Mouse (Mus musculus) thymus, adult 2 months (tissue): ENCODE measurements around the gene Atp10a.

Experiments
- CTCF ChIP-seq: fragments of 200-500 bp; IDR thresholded peaks from 2 replicates; pipeline ENCODE4 v1.5.1; 2012; ENCODE audit warnings: mild to moderate bottlenecking, control low read depth, low read length, moderate library complexity, borderline replicate concordance; ENCODE audit not compliant: control insufficient read depth, poor library complexity, insufficient read depth; ENCODE audit errors: extremely low read depth
- POLR2A ChIP-seq: fragments of 200-500 bp; IDR thresholded peaks from 2 replicates; pipeline ENCODE4 v1.6.1; 2012; ENCODE audit warnings: mild to moderate bottlenecking, low read length, control low read depth, moderate library complexity; ENCODE audit not compliant: control insufficient read depth, poor library complexity, insufficient read depth; ENCODE audit errors: extremely low read depth

DNA sequence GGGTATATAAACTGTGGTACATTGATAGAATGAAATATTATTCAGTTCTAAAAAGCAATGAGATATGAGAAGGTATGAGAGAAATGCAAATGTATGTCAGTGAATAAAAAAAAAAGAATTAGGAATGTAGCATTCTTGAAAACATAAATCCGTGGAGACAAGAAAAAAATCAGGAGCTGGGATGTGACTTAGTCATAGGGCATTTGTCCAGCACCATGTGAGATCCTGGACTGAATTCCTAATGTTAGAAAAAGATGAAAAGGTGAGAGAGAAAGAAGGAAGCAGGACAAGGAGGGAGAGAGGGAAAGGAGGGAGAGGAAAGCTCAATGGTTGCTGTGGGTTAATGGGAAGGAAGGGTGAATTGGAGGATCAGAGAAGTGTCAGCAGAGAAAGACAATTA, 28.6 kb upstream of the Atp10a start:
- no peak for TF ChIP-seq POLR2A
- TF ChIP-seq CTCF, result no peak
